Mouse (Mus musculus) C2C12 (cell line): ENCODE data around the gene Cngb1. TPM values are rescaled to one million over a fixed set of nuclear protein-coding genes. Genes with fewer than 3 reads are reported as not detected.

Source experiments
- H3K27me3 ChIP-seq: one replicate; pipeline ENCODE4 v1.6.1; 2011; ENCODE audit not compliant: control insufficient read depth, insufficient read depth, insufficient read length
- H3K36me3 ChIP-seq: one replicate; pipeline ENCODE4 v1.6.1; 2011; ENCODE audit not compliant: control insufficient read depth, insufficient read depth
- H3K4me3 ChIP-seq: one replicate; pipeline ENCODE4 v1.5.1; 2011; ENCODE audit warnings: mild to moderate bottlenecking, control low read depth; ENCODE audit not compliant: poor library complexity, insufficient read depth, severe bottlenecking
- H3K79me2 ChIP-seq: one replicate; pipeline ENCODE4 v1.6.1; 2011; ENCODE audit not compliant: control insufficient read depth, insufficient read depth
- H3K79me3 ChIP-seq: one replicate; pipeline ENCODE4 v1.6.1; 2011; ENCODE audit warnings: low read depth, control low read depth
- H3ac ChIP-seq: one replicate; pipeline ENCODE3; 2011; ENCODE audit warnings: low read depth; ENCODE audit not compliant: control insufficient read depth, insufficient read length
- CEBPB ChIP-seq: IDR thresholded peaks from one replicate; pipeline ENCODE4 v1.6.1; 2011; ENCODE audit warnings: low read depth, mild to moderate bottlenecking, control low read depth, moderate library complexity
- CTCF ChIP-seq: IDR thresholded peaks from one replicate; pipeline ENCODE4 v1.5.1; 2011; ENCODE audit not compliant: control insufficient read depth, insufficient read depth, insufficient read length
- FOSL1 ChIP-seq: IDR thresholded peaks from one replicate; pipeline ENCODE4 v1.8.0; 2011; ENCODE audit warnings: mild to moderate bottlenecking, low read length; ENCODE audit not compliant: poor library complexity, insufficient read depth, severe bottlenecking
- MAX ChIP-seq: IDR thresholded peaks from one replicate; pipeline ENCODE4 v1.6.1; 2011; ENCODE audit warnings: mild to moderate bottlenecking, control low read depth
- MYOD1 ChIP-seq: IDR thresholded peaks from one replicate; pipeline ENCODE4 v1.6.1; 2011; ENCODE audit warnings: low read depth; ENCODE audit not compliant: control insufficient read depth, insufficient read length
- MYOG ChIP-seq: IDR thresholded peaks from one replicate; pipeline ENCODE4 v1.6.1; 2011; ENCODE audit not compliant: control insufficient read depth, insufficient read length; ENCODE audit errors: extremely low read depth
- USF1 ChIP-seq: IDR thresholded peaks from one replicate; pipeline ENCODE4 v1.6.1; 2011; ENCODE audit warnings: low read depth, mild to moderate bottlenecking, control low read depth, moderate library complexity
- polyA plus RNA-seq: library from polyadenylated mRNA; unstranded; fragments of >200 nt; fragmentation: generic; extraction: Trizol; gene quantifications from one replicate; pipeline ENCODE4 v1.2.1, GENCODE M21; 2012; ENCODE audit warnings: missing spikeins

Gene Cngb1
- polyA plus RNA-seq, 1 experiment = under 0.01 TPM

GRCm38 (mm10) chr8:95271841-95272240 is 34.5 kb downstream of the Cngb1 start:
- H3K79me2 ChIP-seq = no peaks in the 10 kb centered on the region
- H3ac ChIP-seq = no peak overlapping the region
- TF ChIP-seq CTCF (no peak), MAX (no peak), MYOG (no peak)
- peaks cover 3% of the 10 kb centered on the region for H3K27me3 ChIP-seq
- no peak overlapping the region for H3K4me3 ChIP-seq
- no peaks in the 10 kb centered on the region for H3K36me3 ChIP-seq
- no peaks in the 10 kb centered on the region for H3K79me3 ChIP-seq

DNA sequence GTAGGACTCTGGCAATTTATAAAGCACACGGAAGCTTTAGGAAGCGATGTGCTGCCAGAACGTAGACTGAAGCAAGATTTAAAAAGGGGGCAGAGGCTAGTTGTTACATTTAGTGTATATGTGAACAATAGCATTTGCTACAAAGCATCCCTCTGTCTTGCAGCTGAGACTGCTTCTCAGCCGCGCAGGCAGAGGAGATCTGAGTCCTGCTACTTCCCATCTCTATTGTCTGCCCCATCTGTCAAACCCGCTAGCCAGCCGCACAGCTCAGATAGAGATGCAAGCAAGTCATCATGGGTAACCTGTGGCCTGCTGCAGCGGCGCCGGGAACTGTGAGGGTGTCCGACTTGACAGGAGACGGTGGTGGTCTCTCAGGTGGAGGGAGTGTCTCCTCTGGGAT is 35.9 kb downstream of the Cngb1 start:
- H3ac ChIP-seq = no peak overlapping the region
- H3K79me3 ChIP-seq = no peaks in the 10 kb centered on the region
- TF ChIP-seq CEBPB = no peak
- no peak for TF ChIP-seq MAX
- no peak for TF ChIP-seq CTCF
- TF ChIP-seq FOSL1 = no peak
- H3K4me3 ChIP-seq = no peak overlapping the region
- H3K27me3 ChIP-seq = peaks cover 3% of the 10 kb centered on the region
- no peaks in the 10 kb centered on the region for H3K79me2 ChIP-seq
- no peaks in the 10 kb centered on the region for H3K36me3 ChIP-seq

DNA sequence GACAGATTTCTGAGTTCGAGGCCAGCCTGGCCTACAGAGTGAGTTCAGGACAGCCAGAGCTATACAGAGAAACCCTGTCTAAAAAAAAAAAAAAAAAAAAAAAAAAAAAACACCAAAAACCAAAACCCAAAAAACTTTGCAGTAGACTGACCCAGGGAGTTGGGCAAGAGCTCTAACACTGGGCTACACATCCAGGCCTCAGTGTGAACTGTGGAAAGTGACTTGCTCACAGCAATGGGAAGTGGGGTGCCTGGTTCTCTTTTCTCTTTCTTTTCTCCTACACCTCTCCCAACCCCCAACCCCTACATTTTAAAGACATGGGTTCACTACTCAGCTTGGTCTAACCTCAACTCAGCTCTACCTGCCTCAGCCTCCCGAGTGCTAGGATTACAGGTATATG is 44.2 kb downstream of the Cngb1 start:
- H3ac ChIP-seq = no peak overlapping the region
- H3K79me2 ChIP-seq = no peaks in the 10 kb centered on the region
- TF ChIP-seq CEBPB (no peak), MYOG (no peak), FOSL1 (no peak)

GRCm38 (mm10) chr8:95255611-95256010 is 50.8 kb downstream of the Cngb1 start:
- H3K79me3 ChIP-seq = no peaks in the 10 kb centered on the region
- no peaks in the 10 kb centered on the region for H3K36me3 ChIP-seq
- no peaks in the 10 kb centered on the region for H3K27me3 ChIP-seq
- no peak overlapping the region for H3ac ChIP-seq
- H3K4me3 ChIP-seq = no peak overlapping the region
- TF ChIP-seq CTCF (no peak), MYOD1 (no peak), CEBPB (no peak), FOSL1 (no peak), MAX (no peak), MYOG (no peak)
- H3K79me2 ChIP-seq = no peaks in the 10 kb centered on the region

More for the DNA sequence above, 44.2 kb downstream of the Cngb1 start:
- no peaks in the 10 kb centered on the region for H3K36me3 ChIP-seq
- no peak overlapping the region for H3K4me3 ChIP-seq
- no peaks in the 10 kb centered on the region for H3K27me3 ChIP-seq
- H3K79me3 ChIP-seq = no peaks in the 10 kb centered on the region

DNA sequence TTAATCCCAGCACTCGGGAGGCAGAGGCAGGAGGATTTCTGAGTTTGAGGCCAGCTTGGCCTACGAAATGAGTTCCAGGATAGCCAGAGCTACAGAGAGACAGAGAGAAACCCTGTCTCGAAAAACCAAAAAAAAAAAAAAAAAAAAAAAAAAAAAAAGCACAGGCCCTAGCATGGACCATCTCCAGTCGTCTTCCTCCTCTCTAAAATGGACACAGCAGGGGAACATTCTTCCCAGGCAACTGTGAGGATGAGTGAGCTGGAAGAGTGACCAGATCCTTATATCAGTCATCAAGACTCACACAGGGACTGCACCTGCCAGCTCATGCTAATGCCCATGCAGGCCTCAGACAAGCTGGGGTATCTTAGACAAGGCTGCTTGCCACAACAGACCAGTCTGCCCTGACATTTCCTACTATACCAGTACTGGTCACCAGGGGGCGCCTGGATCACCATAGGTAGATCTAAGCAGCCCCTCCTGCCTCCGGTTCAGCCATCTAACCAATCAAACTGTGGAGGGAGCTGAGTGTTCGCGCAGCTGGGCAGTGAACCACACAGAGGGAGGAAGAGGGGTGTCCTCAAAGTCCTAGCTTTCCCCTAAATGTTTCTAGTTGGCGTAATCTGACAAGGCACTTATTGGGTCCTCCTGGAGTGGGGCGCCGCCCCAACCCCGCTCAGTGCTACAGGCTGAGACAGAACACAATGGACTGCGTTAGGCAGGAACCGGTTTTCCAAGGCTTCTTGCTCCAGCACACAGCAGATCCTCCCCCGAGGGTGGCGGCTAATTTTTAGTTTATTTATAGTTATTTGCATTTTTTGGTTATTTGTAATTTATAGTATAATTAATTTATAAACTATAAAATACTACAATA is 51.6 kb downstream of the Cngb1 start:
- no peaks in the 10 kb centered on the region for H3K36me3 ChIP-seq
- H3K27me3 ChIP-seq = no peaks in the 10 kb centered on the region
- H3K79me3 ChIP-seq = no peaks in the 10 kb centered on the region
- TF ChIP-seq MAX = peak; percentile 18
- TF ChIP-seq USF1 = no peak
- TF ChIP-seq CTCF = peak; percentile 76
- peak overlapping the region; percentile 1 for H3ac ChIP-seq
- no peak overlapping the region for H3K4me3 ChIP-seq
- no peaks in the 10 kb centered on the region for H3K79me2 ChIP-seq

GRCm38 (mm10) chr8:95252056-95252455 is 54.3 kb downstream of the Cngb1 start:
- Histone ChIP-seq H3K36me3 (no peaks in the 10 kb centered on the region), H3K79me2 (no peaks in the 10 kb centered on the region), H3ac (no peak overlapping the region), H3K79me3 (no peaks in the 10 kb centered on the region), H3K4me3 (no peak overlapping the region), H3K27me3 (no peaks in the 10 kb centered on the region)
- no peak for TF ChIP-seq MYOD1
- TF ChIP-seq MAX = no peak
- no peak for TF ChIP-seq CEBPB
- no peak for TF ChIP-seq CTCF
- TF ChIP-seq FOSL1 = no peak
- no peak for TF ChIP-seq MYOG
- no peak for TF ChIP-seq USF1
